Mouse (Mus musculus): Measurements from ENCODE around the gene Fstl4. TPM values are rescaled to one million over a fixed set of nuclear protein-coding genes. Genes with fewer than 3 reads are reported as not detected.

Fstl4 gene
- polyA plus RNA-seq, 1 experiment from 2014 or later: not detected

DNA sequence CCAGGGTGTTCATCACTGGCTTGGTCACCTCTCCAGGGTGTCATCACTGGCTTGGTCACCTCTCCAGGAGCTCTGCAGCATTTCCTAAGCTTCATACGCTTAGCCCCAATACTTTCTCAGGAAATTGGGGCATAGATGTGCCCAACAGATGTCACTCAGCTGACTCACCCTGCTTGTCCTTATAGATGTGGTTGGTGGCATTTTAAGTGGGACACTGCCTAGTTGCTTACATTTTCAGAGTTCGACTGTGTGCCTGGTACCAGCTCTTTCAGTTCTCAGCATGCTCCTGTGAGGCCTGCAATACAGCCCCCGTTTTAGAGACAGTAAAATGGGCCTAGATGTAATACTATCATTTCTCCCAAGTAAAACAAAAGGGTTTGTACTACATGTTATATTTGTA lies 8.6 kb downstream of the Fstl4 start:
- DNase-seq (ENCODE audit: low read depth, low spot score) (no peak), ATAC-seq (no peak)
- POLR2A ChIA-PET: no interaction called here
- TF ChIP-seq CTCF (IDR thresholded peaks at IDR 0.05): no peak
- in situ Hi-C loops (cut with MboI; ENCODE audit: low pct_unique_long_range_greater_than_20kb): no loop called here
- CTCF ChIA-PET: no interaction called here
- H3K27me3 ChIP-seq: peaks cover 50% of the 10 kb centered on the region

DNA sequence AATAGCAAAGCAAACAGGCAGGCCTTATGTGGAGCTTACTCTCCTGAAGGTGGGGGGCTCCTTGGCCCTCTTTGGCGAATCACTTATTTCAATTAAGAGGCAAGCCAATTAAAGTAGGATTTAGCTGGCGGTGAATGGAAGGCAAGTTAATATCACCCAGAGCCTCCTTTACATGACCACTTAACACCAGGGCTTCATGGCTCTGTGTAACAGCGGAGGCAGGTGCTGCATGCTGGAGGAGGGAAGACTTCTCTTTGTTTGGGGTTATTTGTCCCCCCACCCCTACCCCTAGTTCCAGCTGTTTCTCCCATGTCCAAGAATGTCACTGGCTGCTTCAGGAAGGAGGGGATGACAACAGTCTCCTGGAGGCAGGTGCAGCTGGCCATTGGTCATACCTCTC lies 10.9 kb downstream of the Fstl4 start:
- no peak for TF ChIP-seq CTCF (IDR thresholded peaks at IDR 0.05)
- DNase-seq (ENCODE audit: low read depth, low spot score) (no peak), ATAC-seq (no peak)
- ChIA-PET CTCF (no interaction called here), POLR2A (no interaction called here)
- peaks cover 38% of the 10 kb centered on the region for H3K27me3 ChIP-seq
- in situ Hi-C loops (cut with MboI; ENCODE audit: low pct_unique_long_range_greater_than_20kb): no loop called here

DNA sequence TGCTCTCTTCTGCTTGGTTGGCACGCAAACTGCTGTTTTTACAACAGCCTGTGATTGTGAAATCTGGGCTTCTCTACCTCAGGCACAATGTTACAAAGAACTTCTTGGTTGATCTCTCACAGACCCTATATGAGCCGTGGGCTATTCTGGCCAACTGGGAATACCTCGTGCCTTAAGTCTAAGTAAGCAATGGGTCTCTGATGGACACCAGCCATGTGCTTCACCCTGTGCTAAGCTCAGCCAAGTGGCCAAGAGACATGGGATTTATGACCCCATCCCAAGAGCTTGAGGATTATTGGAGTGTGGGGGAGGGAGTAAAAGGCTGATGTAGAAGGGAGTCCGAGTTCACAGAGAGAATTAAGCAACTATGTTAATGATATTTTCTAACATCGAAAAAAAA lies 18.0 kb downstream of the Fstl4 start:
- in situ Hi-C loops (cut with MboI; ENCODE audit: low pct_unique_long_range_greater_than_20kb): no loop called here
- ATAC-seq (no peak), DNase-seq (ENCODE audit: low read depth, low spot score) (no peak)
- POLR2A ChIA-PET: no interaction called here
- H3K27me3 ChIP-seq: peaks cover 3% of the 10 kb centered on the region
- no peak for TF ChIP-seq CTCF (IDR thresholded peaks at IDR 0.05)
- CTCF ChIA-PET: no interaction called here

DNA sequence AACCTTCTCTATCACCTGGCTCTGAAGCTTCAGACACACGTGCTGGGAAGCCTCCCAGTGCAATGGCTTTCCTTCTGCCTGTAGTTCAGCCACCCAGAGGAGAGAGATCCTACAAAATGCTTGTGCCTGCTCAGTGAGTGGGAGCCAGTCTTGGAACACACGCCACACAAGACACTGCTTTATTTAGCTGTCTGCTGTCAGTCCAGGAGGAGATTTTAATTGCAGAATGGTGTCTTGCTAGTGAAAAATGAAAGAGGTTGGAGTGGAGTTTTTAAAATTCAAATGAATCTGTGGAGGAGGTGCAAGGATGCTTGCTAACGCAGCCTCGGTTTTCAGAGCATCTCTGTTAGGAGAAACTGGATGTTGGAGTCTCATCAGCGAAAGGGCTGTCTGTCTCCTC lies 29.9 kb downstream of the Fstl4 start:
- no peak for ATAC-seq
- H3K27me3 ChIP-seq: peaks cover 47% of the 10 kb centered on the region
- CTCF ChIA-PET: no interaction called here
- POLR2A ChIA-PET: no interaction called here
- in situ Hi-C loops (cut with MboI; ENCODE audit: low pct_unique_long_range_greater_than_20kb): no loop called here
- DNase-seq (ENCODE audit: low read depth, low spot score): no peak
- TF ChIP-seq CTCF (IDR thresholded peaks at IDR 0.05): no peak

DNA sequence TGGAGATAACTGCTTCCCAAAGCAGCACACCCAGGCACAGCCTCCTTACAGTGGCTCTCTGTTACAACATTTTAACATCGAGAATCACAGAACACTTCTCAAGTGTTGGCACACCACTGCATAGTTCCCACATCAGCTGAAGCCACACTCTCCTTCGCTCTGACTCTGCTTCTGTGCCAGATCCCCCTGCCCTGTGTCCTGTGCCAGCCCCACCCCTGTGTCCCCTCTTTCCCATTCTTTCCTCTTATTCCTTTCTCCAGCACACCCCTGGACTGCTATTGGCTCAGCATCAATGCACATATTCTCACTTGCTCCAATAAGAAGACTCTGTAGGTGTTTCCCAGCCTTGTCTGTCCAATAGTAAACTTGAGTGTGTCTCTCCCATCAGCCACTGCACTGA lies 45.1 kb downstream of the Fstl4 start:
- POLR2A ChIA-PET: no interaction called here
- DNase-seq (ENCODE audit: low read depth, low spot score) (no peak), ATAC-seq (no peak)
- no peak for TF ChIP-seq CTCF (IDR thresholded peaks at IDR 0.05)
- CTCF ChIA-PET: no interaction called here
- H3K27me3 ChIP-seq: peaks cover 7% of the 10 kb centered on the region
- in situ Hi-C loops (cut with MboI; ENCODE audit: low pct_unique_long_range_greater_than_20kb): no loop called here

DNA sequence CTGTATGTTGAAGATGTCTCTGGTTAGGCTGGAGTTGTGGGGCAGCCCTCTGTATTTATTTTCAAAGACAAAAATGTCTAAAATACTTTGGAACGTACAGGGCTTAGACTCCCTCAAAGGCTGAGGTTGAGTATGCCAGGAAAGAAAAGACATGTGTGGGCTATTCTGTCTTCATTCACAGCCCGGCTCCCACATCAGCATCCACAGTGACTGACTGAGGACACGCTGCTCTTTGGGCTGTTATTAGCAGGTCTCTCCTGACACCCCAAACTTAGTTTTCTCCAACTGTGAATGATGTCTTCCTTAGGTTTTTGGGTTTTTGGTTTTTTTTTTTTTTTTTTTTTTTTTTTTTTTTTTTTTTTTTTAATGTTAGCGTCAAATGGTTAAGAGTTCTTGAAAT lies 51.6 kb downstream of the Fstl4 start:
- no peak for DNase-seq (ENCODE audit: low read depth, low spot score)
- ATAC-seq: no peak
- no peak for TF ChIP-seq CTCF (IDR thresholded peaks at IDR 0.05)
- peaks cover 25% of the 10 kb centered on the region for H3K27me3 ChIP-seq
- POLR2A ChIA-PET: no interaction called here
- CTCF ChIA-PET: no interaction called here
- in situ Hi-C loops (cut with MboI; ENCODE audit: low pct_unique_long_range_greater_than_20kb): no loop called here

DNA sequence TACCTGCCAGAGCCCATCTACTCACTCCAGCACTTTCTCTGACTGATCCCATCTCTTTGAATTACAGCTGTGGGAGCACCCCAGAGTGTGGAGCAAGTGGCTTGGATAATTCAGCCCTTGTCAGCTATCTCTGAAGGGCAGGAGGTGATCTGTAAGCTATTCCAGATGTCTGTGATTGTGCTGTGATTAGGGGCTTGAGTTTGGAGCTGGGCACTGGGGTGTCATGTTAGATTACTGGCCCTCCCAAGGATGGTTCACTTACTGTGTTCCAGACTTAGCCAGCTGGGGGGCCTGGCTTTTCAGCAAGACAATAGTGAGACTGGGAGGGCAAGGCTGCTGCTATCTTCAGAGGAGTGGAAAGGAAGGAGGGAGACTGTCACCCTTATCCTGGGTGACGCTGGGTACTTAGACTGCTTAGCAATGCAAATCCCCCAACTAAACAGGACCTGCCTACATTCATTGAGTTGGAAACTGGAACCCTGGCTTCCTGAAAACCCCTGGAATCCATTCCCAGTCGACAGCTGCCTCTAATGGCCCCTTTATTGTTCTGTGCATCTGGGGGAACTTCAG lies 56.0 kb downstream of the Fstl4 start:
- TF ChIP-seq CTCF (IDR thresholded peaks at IDR 0.05): no peak
- in situ Hi-C loops (cut with MboI; ENCODE audit: low pct_unique_long_range_greater_than_20kb): no loop called here
- ATAC-seq (no peak), DNase-seq (ENCODE audit: low read depth, low spot score) (no peak)
- peaks cover 17% of the 10 kb centered on the region for H3K27me3 ChIP-seq
- ChIA-PET POLR2A (no interaction called here), CTCF (no interaction called here)

DNA sequence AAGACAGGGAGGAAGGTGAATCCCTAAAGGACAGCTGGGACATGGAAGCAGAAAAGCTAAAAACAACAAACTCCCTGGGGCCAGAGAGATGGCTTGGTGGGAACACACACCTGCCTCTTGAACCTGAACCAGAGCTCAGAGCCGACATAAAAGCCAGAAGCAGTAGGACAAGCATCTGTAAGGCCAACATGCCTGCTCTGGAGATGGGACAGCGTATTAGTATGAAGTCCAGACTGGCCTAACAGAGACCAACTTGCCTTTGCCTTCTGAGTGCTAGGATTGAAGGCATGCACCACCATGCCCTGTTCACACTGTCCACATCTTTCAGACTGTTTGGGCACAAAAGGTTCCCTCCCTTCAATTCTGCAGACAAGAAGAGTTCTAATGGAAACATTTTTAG lies 62.2 kb downstream of the Fstl4 start:
- TF ChIP-seq CTCF (IDR thresholded peaks at IDR 0.05): no peak
- ChIA-PET CTCF (no interaction called here), POLR2A (no interaction called here)
- no peak for DNase-seq (ENCODE audit: low read depth, low spot score)
- in situ Hi-C loops (cut with MboI; ENCODE audit: low pct_unique_long_range_greater_than_20kb): no loop called here
- peaks cover 7% of the 10 kb centered on the region for H3K27me3 ChIP-seq
- ATAC-seq: no peak

DNA sequence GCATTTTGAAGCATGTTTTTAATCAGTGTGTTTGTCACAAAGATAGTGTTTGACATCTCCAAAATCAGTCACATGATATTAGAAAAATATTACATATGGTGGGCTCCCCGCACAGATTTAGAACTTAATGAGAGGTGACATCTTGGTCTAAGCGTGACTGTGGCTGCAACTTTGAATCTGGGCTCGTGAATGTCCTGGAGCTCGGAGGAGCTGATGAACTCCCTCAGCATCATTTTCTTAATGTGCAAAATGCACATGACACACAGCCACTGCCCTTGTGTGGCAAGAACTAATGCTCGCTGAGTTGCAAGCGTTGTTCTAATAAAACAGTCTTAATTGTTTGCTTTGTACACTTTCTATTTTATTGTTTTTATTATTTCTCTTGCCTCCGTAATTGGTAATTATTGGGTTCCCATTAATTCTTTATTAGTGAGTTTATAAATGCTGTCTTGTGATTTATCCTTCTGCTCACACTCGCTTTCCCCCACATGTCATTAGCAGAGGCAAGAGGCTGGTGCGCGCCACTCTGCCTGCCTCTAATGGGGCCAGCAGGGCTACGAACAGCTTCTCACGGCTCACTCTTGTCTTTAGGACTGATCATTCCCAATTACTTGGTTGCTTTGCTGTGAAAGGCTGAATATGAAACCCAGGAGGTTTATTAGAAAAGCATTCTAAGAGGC lies 67.3 kb downstream of the Fstl4 start:
- CTCF ChIA-PET: no interaction called here
- no peak for ATAC-seq
- H3K27me3 ChIP-seq: peaks cover 19% of the 10 kb centered on the region
- POLR2A ChIA-PET: no interaction called here
- in situ Hi-C loops (cut with MboI; ENCODE audit: low pct_unique_long_range_greater_than_20kb): no loop called here
- no peak for TF ChIP-seq CTCF (IDR thresholded peaks at IDR 0.05)
- DNase-seq (ENCODE audit: low read depth, low spot score): no peak

DNA sequence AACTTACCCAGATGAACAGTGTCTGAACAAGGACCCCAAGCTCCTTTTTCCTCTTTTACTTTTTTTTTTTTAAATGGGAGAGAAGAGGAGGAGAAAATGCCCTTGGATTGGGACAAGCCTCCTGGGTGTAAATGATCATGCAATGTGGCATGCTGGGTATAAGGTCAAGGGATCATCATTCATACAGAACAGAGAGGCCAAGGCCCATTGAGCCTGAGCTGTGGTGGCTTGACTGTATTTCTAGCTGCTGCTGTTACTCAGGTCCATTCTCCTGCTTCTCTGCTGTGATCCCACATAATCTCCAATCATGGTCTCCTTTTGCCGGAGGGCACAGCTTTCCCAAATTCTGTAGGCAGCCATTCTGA lies 67.9 kb downstream of the Fstl4 start:
- peaks cover 22% of the 10 kb centered on the region for H3K27me3 ChIP-seq
- ChIA-PET POLR2A (no interaction called here), CTCF (no interaction called here)
- ATAC-seq (no peak), DNase-seq (ENCODE audit: low read depth, low spot score) (no peak)
- in situ Hi-C loops (cut with MboI; ENCODE audit: low pct_unique_long_range_greater_than_20kb): no loop called here
- no peak for TF ChIP-seq CTCF (IDR thresholded peaks at IDR 0.05)

DNA sequence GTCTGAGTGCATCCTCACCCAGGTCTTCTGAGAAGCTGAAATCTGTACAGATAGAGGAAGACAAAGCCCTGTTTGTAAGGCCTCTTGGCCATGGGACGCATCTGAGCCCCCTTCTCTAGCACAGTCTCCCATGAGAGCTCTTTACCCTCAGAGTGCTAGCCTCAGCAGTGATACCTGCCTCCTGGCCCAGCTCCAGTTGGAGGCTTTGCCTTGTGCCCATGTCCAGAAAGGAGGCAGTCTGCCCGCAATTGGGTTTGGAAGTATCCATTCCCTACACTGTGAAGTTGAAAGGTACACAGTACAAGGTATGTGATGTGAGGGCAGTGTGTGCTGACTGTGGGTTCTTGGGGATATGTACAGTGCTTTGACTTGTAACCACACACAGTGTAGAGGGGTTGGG lies 84.3 kb downstream of the Fstl4 start:
- ChIA-PET POLR2A (no interaction called here), CTCF (interaction anchor here (1.0 kb wide), 1 partner anchor 11 kb away, joined by 3 read pairs; no protein-coding TSS in a partner anchor)
- DNase-seq (ENCODE audit: low read depth, low spot score) (no peak), ATAC-seq (no peak)
- H3K27me3 ChIP-seq: no peaks in the 10 kb centered on the region
- in situ Hi-C loops (cut with MboI; ENCODE audit: low pct_unique_long_range_greater_than_20kb): no loop called here
- no peak for TF ChIP-seq CTCF (IDR thresholded peaks at IDR 0.05)

DNA sequence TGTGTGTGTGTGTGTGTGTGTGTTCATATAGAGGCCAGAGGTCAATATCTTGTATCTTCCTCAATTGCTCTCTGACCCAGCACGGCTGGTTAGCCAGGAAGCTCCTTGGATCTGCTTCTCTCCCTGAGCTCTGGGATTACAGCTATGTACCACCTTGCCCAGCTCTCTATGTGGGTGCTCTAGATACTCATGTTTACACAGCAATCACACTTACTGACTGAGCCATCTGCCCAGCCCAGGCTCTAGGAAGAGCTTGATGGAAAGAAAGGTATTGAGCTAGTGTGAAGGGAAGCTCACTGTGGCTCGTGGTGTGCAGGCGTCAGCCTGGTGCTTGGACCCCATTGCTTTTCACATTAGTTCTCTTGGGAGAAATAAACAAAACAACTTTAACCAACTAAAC lies 85.6 kb downstream of the Fstl4 start:
- in situ Hi-C loops (cut with MboI; ENCODE audit: low pct_unique_long_range_greater_than_20kb): no loop called here
- DNase-seq (ENCODE audit: low read depth, low spot score): no peak
- ChIA-PET CTCF (no interaction called here), POLR2A (interaction anchor here (0.7 kb wide), 1 partner anchor 746 kb away, joined by 8 read pairs; no protein-coding TSS in a partner anchor)
- no peak for TF ChIP-seq CTCF (IDR thresholded peaks at IDR 0.05)
- no peaks in the 10 kb centered on the region for H3K27me3 ChIP-seq
- ATAC-seq: no peak
